Mouse (Mus musculus): ENCODE data around the gene Ralgps1. TPM values are rescaled to one million over a fixed set of nuclear protein-coding genes. Genes with fewer than 3 reads are reported as not detected.
A peak's percentile ranks its signal among the peaks of the same experiment; 100 is the strongest.

Gene Ralgps1
- polyA plus RNA-seq, 1 experiment = not detected

- WGBS = 21% methylated on average over 5 of the region's 5 CpGs
- peak; percentile 61; the same call in 1 of the 2 replicates for TF ChIP-seq CTCF (IDR thresholded peaks at IDR 0.05; ENCODE audit: insufficient read depth, low read depth, low read length)
- no peak for TF ChIP-seq POLR2A (IDR thresholded peaks at IDR 0.05; ENCODE audit: insufficient read depth, low read depth, low read length)
- H3K4me1 ChIP-seq (ENCODE audit: control insufficient read depth, insufficient read depth, low read length) = peaks cover 6% of the 10 kb centered on the region; the same call in 1 of the 2 replicates
- H3K27ac ChIP-seq (ENCODE audit: insufficient read depth, low read depth, low read length) = no peak overlapping the region
- H3K4me3 ChIP-seq (ENCODE audit: insufficient read depth, low read depth, low read length) = no peak overlapping the region
These were observed 216.4 kb downstream of the Ralgps1 start for GRCm38 (mm10) chr2:33154751-33155372.

GRCm38 (mm10) chr2:33146994-33147393 is 224.3 kb downstream of the Ralgps1 start:
- H3K4me3 ChIP-seq (ENCODE audit: insufficient read depth, low read depth, low read length) = no peak overlapping the region
- 87% methylated on average over 4 of the region's 4 CpGs for WGBS
- TF ChIP-seq CTCF (IDR thresholded peaks at IDR 0.05; ENCODE audit: insufficient read depth, low read depth, low read length) = no peak
- no peak for TF ChIP-seq POLR2A (IDR thresholded peaks at IDR 0.05; ENCODE audit: insufficient read depth, low read depth, low read length)

GRCm38 (mm10) chr2:33143292-33143691 is 228.0 kb downstream of the Ralgps1 start:
- WGBS = 58% methylated on average over 2 of the region's 2 CpGs
- no peak overlapping the region for H3K27ac ChIP-seq (ENCODE audit: insufficient read depth, low read depth, low read length)
- no peak overlapping the region for H3K4me3 ChIP-seq (ENCODE audit: insufficient read depth, low read depth, low read length)
- TF ChIP-seq POLR2A (IDR thresholded peaks at IDR 0.05; ENCODE audit: insufficient read depth, low read depth, low read length) (no peak), CTCF (IDR thresholded peaks at IDR 0.05; ENCODE audit: insufficient read depth, low read depth, low read length) (no peak)
- H3K4me1 ChIP-seq (ENCODE audit: control insufficient read depth, insufficient read depth, low read length) = no peaks in the 10 kb centered on the region

More at GRCm38 (mm10) chr2:33146994-33147393, 224.3 kb downstream of the Ralgps1 start:
- Histone ChIP-seq H3K4me1 (ENCODE audit: control insufficient read depth, insufficient read depth, low read length) (no peaks in the 10 kb centered on the region), H3K27ac (ENCODE audit: insufficient read depth, low read depth, low read length) (no peak overlapping the region)

- 92% methylated on average over 2 of the region's 2 CpGs for WGBS
- Histone ChIP-seq H3K4me1 (ENCODE audit: control insufficient read depth, insufficient read depth, low read length) (no peaks in the 10 kb centered on the region), H3K4me3 (ENCODE audit: insufficient read depth, low read depth, low read length) (no peak overlapping the region), H3K27ac (ENCODE audit: insufficient read depth, low read depth, low read length) (no peak overlapping the region)
- TF ChIP-seq CTCF (IDR thresholded peaks at IDR 0.05; ENCODE audit: insufficient read depth, low read depth, low read length) (no peak), POLR2A (IDR thresholded peaks at IDR 0.05; ENCODE audit: insufficient read depth, low read depth, low read length) (no peak)
These were observed 232.8 kb downstream of the Ralgps1 start for GRCm38 (mm10) chr2:33138491-33138890.

GRCm38 (mm10) chr2:33137731-33138130 is 233.6 kb downstream of the Ralgps1 start:
- no peak overlapping the region for H3K4me3 ChIP-seq (ENCODE audit: insufficient read depth, low read depth, low read length)
- no peaks in the 10 kb centered on the region for H3K4me1 ChIP-seq (ENCODE audit: control insufficient read depth, insufficient read depth, low read length)
- TF ChIP-seq CTCF (IDR thresholded peaks at IDR 0.05; ENCODE audit: insufficient read depth, low read depth, low read length) = no peak
- TF ChIP-seq POLR2A (IDR thresholded peaks at IDR 0.05; ENCODE audit: insufficient read depth, low read depth, low read length) = no peak
- H3K27ac ChIP-seq (ENCODE audit: insufficient read depth, low read depth, low read length) = no peak overlapping the region
- WGBS = 95% methylated on average over 4 of the region's 4 CpGs

- TF ChIP-seq POLR2A (IDR thresholded peaks at IDR 0.05; ENCODE audit: insufficient read depth, low read depth, low read length) = no peak
- TF ChIP-seq CTCF (IDR thresholded peaks at IDR 0.05; ENCODE audit: insufficient read depth, low read depth, low read length) = no peak
- H3K4me3 ChIP-seq (ENCODE audit: insufficient read depth, low read depth, low read length) = no peak overlapping the region
- WGBS = 92% methylated on average over 9 of the region's 9 CpGs
These were observed 234.0 kb downstream of the Ralgps1 start for GRCm38 (mm10) chr2:33137244-33137643.

GRCm38 (mm10) chr2:33136366-33136765 is 234.9 kb downstream of the Ralgps1 start:
- no peak overlapping the region for H3K27ac ChIP-seq (ENCODE audit: insufficient read depth, low read depth, low read length)
- 91% methylated on average over 6 of the region's 6 CpGs for WGBS
- TF ChIP-seq CTCF (IDR thresholded peaks at IDR 0.05; ENCODE audit: insufficient read depth, low read depth, low read length) (no peak), POLR2A (IDR thresholded peaks at IDR 0.05; ENCODE audit: insufficient read depth, low read depth, low read length) (no peak)
- H3K4me3 ChIP-seq (ENCODE audit: insufficient read depth, low read depth, low read length) = no peak overlapping the region
- peaks cover 4% of the 10 kb centered on the region for H3K4me1 ChIP-seq (ENCODE audit: control insufficient read depth, insufficient read depth, low read length)

More at GRCm38 (mm10) chr2:33137244-33137643, 234.0 kb downstream of the Ralgps1 start:
- Histone ChIP-seq H3K4me1 (ENCODE audit: control insufficient read depth, insufficient read depth, low read length) (no peaks in the 10 kb centered on the region), H3K27ac (ENCODE audit: insufficient read depth, low read depth, low read length) (no peak overlapping the region)

- 75% methylated on average over 7 of the region's 7 CpGs for WGBS
- Histone ChIP-seq H3K4me1 (ENCODE audit: control insufficient read depth, insufficient read depth, low read length) (peaks cover 9% of the 10 kb centered on the region), H3K4me3 (ENCODE audit: insufficient read depth, low read depth, low read length) (no peak overlapping the region), H3K27ac (ENCODE audit: insufficient read depth, low read depth, low read length) (no peak overlapping the region)
- no peak for TF ChIP-seq CTCF (IDR thresholded peaks at IDR 0.05; ENCODE audit: insufficient read depth, low read depth, low read length)
These were observed 236.4 kb downstream of the Ralgps1 start for GRCm38 (mm10) chr2:33134766-33135490.

- TF ChIP-seq CTCF (IDR thresholded peaks at IDR 0.05; ENCODE audit: insufficient read depth, low read depth, low read length) = no peak
- no peak for TF ChIP-seq POLR2A (IDR thresholded peaks at IDR 0.05; ENCODE audit: insufficient read depth, low read depth, low read length)
- Histone ChIP-seq H3K4me1 (ENCODE audit: control insufficient read depth, insufficient read depth, low read length) (peaks cover 15% of the 10 kb centered on the region), H3K27ac (ENCODE audit: insufficient read depth, low read depth, low read length) (no peak overlapping the region), H3K4me3 (ENCODE audit: insufficient read depth, low read depth, low read length) (no peak overlapping the region)
- WGBS = 6% methylated on average over 7 of the region's 7 CpGs
These were observed 239.0 kb downstream of the Ralgps1 start for GRCm38 (mm10) chr2:33132306-33132705.
